ENCODE assay signal across 8 mouse cellular contexts in the genomic region with DNA sequence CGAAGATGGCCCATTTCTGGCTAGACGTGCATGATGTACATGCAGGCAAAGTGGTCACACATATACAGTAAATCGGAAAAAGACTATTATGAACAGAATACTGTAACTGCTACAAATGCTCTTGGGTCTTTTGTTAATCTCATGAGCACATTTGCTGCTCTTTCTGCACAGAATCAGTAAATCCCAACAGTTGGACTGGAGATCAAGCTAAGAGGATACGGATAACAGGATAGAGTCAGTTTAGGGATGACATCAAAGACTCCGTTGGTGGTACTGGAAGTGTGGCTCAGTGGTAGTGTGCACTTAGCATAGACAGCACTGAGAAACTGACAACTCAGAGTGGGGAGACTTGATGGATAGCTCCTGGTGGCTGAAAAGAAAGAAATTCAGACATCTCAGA. TPM values are rescaled to one million over a fixed set of nuclear protein-coding genes. Genes with fewer than 3 reads are reported as not detected.
DNase-seq lines count a peak whose midpoint lies in the region; ATAC-seq and TF ChIP-seq lines count a peak whose summit lies in the region.

No protein-coding gene starts in this region.

- H3K36me3 ChIP-seq in embryonic facial prominence, embryonic 10.5 days (replicated peaks): peaks cover 42% of the 10 kb centered on the region
- 0 out of 2 replicates have a peak, but pooled peaks cover 2% of the 10 kb centered on the region for H3K36me3 ChIP-seq in intestine, embryonic 16.5 days (ENCODE audit: control insufficient read depth, insufficient read depth, low read length)

- H3K9ac ChIP-seq in intestine, embryonic 16.5 days (ENCODE audit: low read depth, low read length): peak overlapping the region; percentile 95

- WGBS in embryonic facial prominence, embryonic 10.5 days: 48% methylated on average over 5 of the region's 5 CpGs
- WGBS in intestine, embryonic 16.5 days: 20% methylated on average over 5 of the region's 5 CpGs
- 23% methylated on average over 5 of the region's 5 CpGs for WGBS in olfactory bulb, adult 2 months

- DNase-seq in left cerebral cortex, adult 2 months (ENCODE audit: extremely low spot score in 1 of 2, low spot score in 2 of 2): no peak
- no peak for DNase-seq in left cerebral cortex, adult 9 months (ENCODE audit: low spot score in 2 of 2)
- no peak for DNase-seq in embryonic facial prominence, embryonic 10.5 days (ENCODE audit: low spot score)
- no peak for DNase-seq in ovary, postnatal 10 days (ENCODE audit: low spot score)
- DNase-seq in frontal cortex, postnatal 14 days (ENCODE audit: low spot score in 2 of 2): no peak
- DNase-seq in layer of hippocampus, adult 9-10 months (ENCODE audit: low spot score): no peak

- TF ChIP-seq POLR2A in olfactory bulb, adult 2 months (IDR thresholded peaks at IDR 0.05; ENCODE audit: insufficient read depth, low read depth, low read length): no peak

- peaks cover 22% of the 10 kb centered on the region for H3K4me1 ChIP-seq in embryonic facial prominence, embryonic 10.5 days
- H3K4me1 ChIP-seq in intestine, embryonic 16.5 days (ENCODE audit: control insufficient read depth, insufficient read depth, low read length): peaks cover 11% of the 10 kb centered on the region
- peaks cover 8% of the 10 kb centered on the region; the same call in 1 of the 2 replicates for H3K4me1 ChIP-seq in olfactory bulb, adult 2 months (ENCODE audit: control insufficient read depth, insufficient read depth, low read length)

- no peak for ATAC-seq in intestine, embryonic 16.5 days

- H3K27ac ChIP-seq in left cerebral cortex, adult 2 months: peak overlapping the region; percentile 85
- peak overlapping the region; percentile 93 for H3K27ac ChIP-seq in embryonic facial prominence, embryonic 10.5 days (replicated peaks)
- H3K27ac ChIP-seq in intestine, embryonic 16.5 days (ENCODE audit: low read length): peak overlapping the region; percentile 99
- H3K27ac ChIP-seq in olfactory bulb, adult 2 months (ENCODE audit: insufficient read depth, low read depth, low read length): peak overlapping the region; percentile 77; the same call in 1 of the 2 replicates

- no peaks in the 10 kb centered on the region for H3K9me3 ChIP-seq in embryonic facial prominence, embryonic 10.5 days
- H3K9me3 ChIP-seq in intestine, embryonic 16.5 days (ENCODE audit: control insufficient read depth, low read length): no peaks in the 10 kb centered on the region

- intact Hi-C loops in left cerebral cortex, adult 2 months (cut with DNase I): loop anchor here (2.0 to 5.0 kb wide), 4 partner anchors 21 to 114 kb away; a partner anchor contains a TSS

- TF ChIP-seq CTCF in left cerebral cortex, adult 2 months (IDR thresholded peaks at IDR 0.05): no peak
- no peak for TF ChIP-seq CTCF in olfactory bulb, adult 2 months (IDR thresholded peaks at IDR 0.05; ENCODE audit: insufficient read depth, low read depth, low read length)

- H3K4me2 ChIP-seq in intestine, embryonic 16.5 days (ENCODE audit: low read depth, low read length): peak overlapping the region; percentile 77

- H3K27me3 ChIP-seq in embryonic facial prominence, embryonic 10.5 days (replicated peaks; ENCODE audit: low read depth, poor library complexity, severe bottlenecking): no peaks in the 10 kb centered on the region
- H3K27me3 ChIP-seq in intestine, embryonic 16.5 days (replicated peaks; ENCODE audit: control insufficient read depth, insufficient read depth, low read length): no peaks in the 10 kb centered on the region

- peak overlapping the region; percentile 76 for H3K4me3 ChIP-seq in left cerebral cortex, adult 2 months
- H3K4me3 ChIP-seq in embryonic facial prominence, embryonic 10.5 days: peak overlapping the region; percentile 71
- peak overlapping the region; percentile 97 for H3K4me3 ChIP-seq in intestine, embryonic 16.5 days (ENCODE audit: low read length)
- peak overlapping the region; percentile 83; the same call in 1 of the 2 replicates for H3K4me3 ChIP-seq in olfactory bulb, adult 2 months (ENCODE audit: insufficient read depth, low read depth, low read length)

RNA-seq across cellular contexts. Expression of a gene that starts 0.8 kb away (rescaled TPM):
- total RNA-seq in left cerebral cortex, adult 2 months (2021): 10 to 100 TPM; 45.2 TPM
- 56.9 and 57.6 TPM in 2 replicates for polyA plus RNA-seq in embryonic facial prominence, embryonic 10.5 days (2016; fragmentation: Nextera tagmentation; extraction: Ambion mirVana)
- polyA plus RNA-seq in intestine, embryonic 16.5 days (2015; fragmentation: Nextera tagmentation; extraction: Ambion mirVana): 39.4 and 39.5 TPM in 2 replicates
- not detected in 2 replicates for polyA plus RNA-seq in olfactory bulb, adult 2 months (2012; ENCODE audit: insufficient read depth, insufficient read length, low replicate concordance, missing spikeins)
